Mouse (Mus musculus) gastrocnemius, postnatal 25 days (tissue): ENCODE measurements around the gene Mia2. TPM values are rescaled to one million over a fixed set of nuclear protein-coding genes. Genes with fewer than 3 reads are reported as not detected.

Experiments used
- DNase-seq: peaks from one replicate; pipeline ENCODE4 v3.0.0; 2022
- total RNA-seq, 2 experiments: library from RNA; stranded (reverse); gene quantifications; 1 replicate in 1 of 2; 2 replicates in 1 of 2; pipeline ENCODE4 v1.2.3; 2021

The Mia2 gene
- total RNA-seq, 2 experiments from 2014 or later = 88.3 to 97.4 TPM

GRCm38 (mm10) chr12:59104771-59105170 lies 9.2 kb downstream of the Mia2 start:
- DNase-seq = no peak

GRCm38 (mm10) chr12:59105914-59106313 lies 10.3 kb downstream of the Mia2 start:
- no peak for DNase-seq

GRCm38 (mm10) chr12:59106491-59106890 lies 10.9 kb downstream of the Mia2 start:
- no peak for DNase-seq

GRCm38 (mm10) chr12:59107926-59108325 lies 12.3 kb downstream of the Mia2 start:
- DNase-seq = no peak

- no peak for DNase-seq
Measured at GRCm38 (mm10) chr12:59117184-59117583, 21.6 kb downstream of the Mia2 start.

- DNase-seq = no peak
Measured at GRCm38 (mm10) chr12:59125426-59125825, 29.8 kb downstream of the Mia2 start.

GRCm38 (mm10) chr12:59128501-59128900 lies 32.9 kb downstream of the Mia2 start:
- no peak for DNase-seq

GRCm38 (mm10) chr12:59129038-59129437 lies 33.4 kb downstream of the Mia2 start:
- DNase-seq = no peak

GRCm38 (mm10) chr12:59129592-59129991 lies 34.0 kb downstream of the Mia2 start:
- DNase-seq = peak; percentile 32

- no peak for DNase-seq
Measured at GRCm38 (mm10) chr12:59130249-59130648, 34.6 kb downstream of the Mia2 start.

- peak; percentile 96 for DNase-seq
Measured at GRCm38 (mm10) chr12:59130651-59131577, 35.3 kb downstream of the Mia2 start.

GRCm38 (mm10) chr12:59131578-59131946 lies 36.0 kb downstream of the Mia2 start:
- DNase-seq = no peak

GRCm38 (mm10) chr12:59132462-59132861 lies 36.9 kb downstream of the Mia2 start:
- no peak for DNase-seq

GRCm38 (mm10) chr12:59132940-59133339 lies 37.3 kb downstream of the Mia2 start:
- no peak for DNase-seq

GRCm38 (mm10) chr12:59133437-59133999 lies 37.9 kb downstream of the Mia2 start:
- no peak for DNase-seq

- no peak for DNase-seq
Measured at GRCm38 (mm10) chr12:59135096-59135495, 39.5 kb downstream of the Mia2 start.

GRCm38 (mm10) chr12:59135533-59136300 lies 40.1 kb downstream of the Mia2 start:
- no peak for DNase-seq

GRCm38 (mm10) chr12:59137031-59137430 lies 41.4 kb downstream of the Mia2 start:
- no peak for DNase-seq

- no peak for DNase-seq
Measured at GRCm38 (mm10) chr12:59139372-59139771, 43.8 kb downstream of the Mia2 start.

- DNase-seq = no peak
Measured at GRCm38 (mm10) chr12:59145130-59145529, 49.5 kb downstream of the Mia2 start.

- no peak for DNase-seq
Measured at GRCm38 (mm10) chr12:59149691-59150090, 54.1 kb downstream of the Mia2 start.

- no peak for DNase-seq
Measured at GRCm38 (mm10) chr12:59161091-59161490, 65.5 kb downstream of the Mia2 start.

GRCm38 (mm10) chr12:59162797-59163196 lies 67.2 kb downstream of the Mia2 start:
- no peak for DNase-seq
